Mouse (Mus musculus) CD8-positive naive resting alpha-beta T cell, adult 2 months (primary cell): ENCODE measurements around the gene Gm14214.

Experiments
- DNase-seq, 2 experiments: peaks; one replicate each; pipeline ENCODE4 v3.0.0; 2022; ENCODE audit warnings: low read depth in 2 of 2, low spot score in 2 of 2

The Gm14214 gene

DNA sequence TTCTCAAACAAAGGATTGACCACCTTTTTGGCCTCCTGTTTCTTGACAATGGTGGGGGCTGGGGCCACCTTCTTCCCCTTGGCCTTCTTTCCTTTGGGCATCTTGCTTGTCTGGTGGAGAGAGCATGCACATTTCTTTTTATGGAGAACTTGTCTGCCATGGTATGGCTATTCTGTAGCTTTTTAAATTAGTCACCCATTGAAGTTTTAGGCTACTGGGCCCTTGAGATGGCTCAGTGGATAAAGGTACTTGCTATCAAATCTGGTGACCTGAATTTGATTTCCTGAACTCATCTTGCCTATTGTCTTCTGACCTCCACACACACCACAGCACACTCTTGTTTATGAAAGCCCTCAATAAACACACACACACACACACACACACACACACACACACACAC, at the start of gene Gm14214:
Gene Gm14214 (minus strand): TSS at position 101 of the 400 bp plus-strand sequence.
- no peak for DNase-seq

DNA sequence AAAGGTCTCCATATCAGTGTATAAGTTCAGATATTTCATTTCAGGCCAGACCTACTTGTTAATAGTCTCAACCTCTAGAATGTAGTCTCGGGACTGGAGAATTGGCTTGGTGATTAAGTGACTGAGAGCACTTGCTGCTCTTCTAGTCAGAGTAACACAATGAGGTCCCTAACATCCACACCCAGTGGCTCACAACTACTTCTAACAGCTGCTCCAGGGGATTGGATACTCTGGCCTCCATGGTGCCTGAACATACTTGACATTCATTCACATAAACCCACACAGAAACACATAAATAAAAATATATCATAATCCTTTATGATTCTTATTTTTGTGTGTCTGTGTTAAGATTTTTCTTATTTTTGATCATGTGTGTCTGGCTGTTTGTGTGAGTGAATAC, 48.8 kb upstream of the Gm14214 start:
- no peak for DNase-seq

DNA sequence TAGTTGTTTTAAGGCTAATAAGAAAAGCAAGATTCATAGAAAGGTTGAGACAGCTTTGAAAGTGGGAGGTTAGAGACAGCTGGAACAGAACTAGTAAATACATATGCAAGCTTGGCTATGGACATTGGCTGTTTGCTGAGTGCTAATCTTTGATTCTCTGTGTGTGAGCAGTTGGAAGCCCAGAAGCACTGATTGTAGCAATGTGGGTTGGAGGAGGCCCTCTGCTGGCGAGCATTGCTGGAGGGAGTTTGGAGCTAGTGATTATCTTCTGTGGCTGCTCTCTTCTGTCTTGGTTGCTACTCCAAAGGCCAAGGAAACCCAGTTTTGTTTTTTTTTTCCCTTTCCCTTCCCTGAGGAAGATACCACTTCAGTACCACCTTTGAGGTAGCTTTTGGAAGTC, 48.0 kb upstream of the Gm14214 start:
- peak; percentile 26 to 48 for DNase-seq

DNA sequence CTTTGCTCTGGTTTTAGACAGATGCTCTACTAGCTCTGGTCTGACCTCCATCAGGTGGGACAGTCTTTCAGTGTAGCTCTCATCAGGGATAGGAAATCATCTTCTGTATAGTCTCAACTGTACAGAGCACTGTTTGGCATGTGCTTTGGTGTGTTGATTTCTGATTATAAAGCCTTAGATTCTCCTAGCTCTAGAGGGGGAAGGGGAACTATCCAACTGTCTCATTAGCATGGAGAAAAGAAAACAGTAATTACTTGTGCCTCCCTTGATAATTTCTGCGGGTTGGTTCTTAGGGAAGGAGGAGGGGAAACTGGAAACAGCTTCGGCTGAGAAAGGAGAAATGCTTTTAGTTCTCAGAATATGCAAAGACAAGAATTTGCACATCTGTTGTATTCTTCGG, 47.3 kb upstream of the Gm14214 start:
- DNase-seq: no peak

DNA sequence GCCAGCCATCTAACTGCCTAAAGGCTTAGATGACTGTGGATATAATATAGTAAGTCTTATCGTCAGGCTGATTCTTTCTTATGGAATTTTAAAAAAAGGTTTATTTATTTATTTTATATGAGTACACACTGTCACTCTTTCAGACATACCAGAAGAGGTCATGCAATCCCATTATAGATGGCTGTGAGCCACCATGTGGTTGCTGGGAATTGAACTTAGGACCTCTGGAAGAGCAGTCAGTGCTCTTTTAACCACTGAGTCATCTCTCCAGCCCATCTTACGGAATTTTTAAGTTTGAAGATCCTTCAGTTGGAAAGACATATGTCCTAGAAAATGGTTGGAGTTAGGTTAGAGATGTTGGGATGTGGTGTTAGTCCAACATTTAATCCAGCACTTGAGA, 43.6 kb upstream of the Gm14214 start:
- DNase-seq: no peak

DNA sequence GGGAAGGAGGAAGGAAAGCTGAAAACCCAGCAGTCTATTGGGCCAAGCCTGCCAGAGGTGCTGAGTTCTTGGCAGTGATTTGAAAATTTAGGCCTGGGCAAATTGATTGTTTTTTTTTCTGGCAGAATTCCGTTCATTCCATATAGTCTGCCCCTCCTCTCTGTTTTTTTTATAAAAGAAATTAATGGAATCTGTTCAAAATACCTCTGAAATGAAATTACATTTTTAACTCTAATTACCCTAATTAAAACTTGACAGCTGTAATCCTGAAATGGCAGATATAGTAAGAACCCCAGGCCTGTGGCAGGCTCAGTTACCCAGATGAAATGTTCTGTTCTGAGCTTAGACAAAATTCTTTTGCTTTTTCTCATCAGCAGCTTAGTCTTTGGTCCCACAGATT, 41.0 kb upstream of the Gm14214 start:
- no peak for DNase-seq

DNA sequence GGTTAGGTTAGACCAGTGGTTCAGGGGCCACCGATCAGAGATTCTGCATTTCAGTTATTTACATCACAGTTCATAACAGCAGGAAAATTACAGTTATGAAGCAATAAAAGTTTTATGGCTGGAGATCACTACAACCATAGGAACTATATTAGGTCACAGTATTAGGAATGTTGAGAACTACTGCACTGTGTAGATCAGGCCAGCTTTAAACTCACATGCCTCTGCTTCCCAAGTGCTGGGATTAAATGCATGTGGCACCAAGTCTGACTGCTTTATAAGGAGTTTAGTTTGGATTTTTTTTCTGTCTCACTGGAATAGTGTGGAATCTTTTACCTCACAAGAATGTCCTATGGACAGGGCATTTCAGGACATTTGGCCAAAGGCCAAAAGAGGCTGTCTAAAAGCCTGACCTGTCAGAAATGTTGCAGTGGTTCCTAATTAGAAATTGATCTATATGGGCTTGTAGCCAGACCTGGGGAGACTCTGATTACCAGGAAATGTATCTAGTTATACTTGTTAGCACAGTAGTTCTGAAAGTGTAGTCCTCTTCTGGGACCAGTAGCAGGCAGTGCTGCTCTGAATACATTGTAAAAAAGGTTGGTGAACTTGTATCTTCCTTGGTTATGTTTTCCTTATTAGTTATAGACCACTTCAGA, 39.4 kb upstream of the Gm14214 start:
- DNase-seq: no peak

DNA sequence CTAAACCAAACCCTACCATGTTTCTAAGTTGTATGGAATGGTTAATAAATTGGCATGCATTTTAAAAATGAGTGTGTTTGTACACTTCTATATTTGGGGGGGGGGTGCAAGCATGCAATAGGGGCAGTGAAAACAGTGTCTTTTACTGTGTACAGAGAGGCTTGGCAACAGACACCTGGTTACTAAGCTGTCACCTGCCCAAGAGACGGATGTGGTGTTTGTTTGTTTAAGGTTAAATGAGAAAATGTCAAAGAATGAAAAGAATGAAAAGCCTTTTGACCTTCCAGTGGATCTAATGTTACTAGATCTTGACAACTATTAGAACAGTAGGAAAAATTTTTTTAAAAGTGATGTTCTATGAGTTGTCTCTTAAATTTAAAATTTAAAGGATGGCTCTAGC, 37.9 kb upstream of the Gm14214 start:
- no peak for DNase-seq

DNA sequence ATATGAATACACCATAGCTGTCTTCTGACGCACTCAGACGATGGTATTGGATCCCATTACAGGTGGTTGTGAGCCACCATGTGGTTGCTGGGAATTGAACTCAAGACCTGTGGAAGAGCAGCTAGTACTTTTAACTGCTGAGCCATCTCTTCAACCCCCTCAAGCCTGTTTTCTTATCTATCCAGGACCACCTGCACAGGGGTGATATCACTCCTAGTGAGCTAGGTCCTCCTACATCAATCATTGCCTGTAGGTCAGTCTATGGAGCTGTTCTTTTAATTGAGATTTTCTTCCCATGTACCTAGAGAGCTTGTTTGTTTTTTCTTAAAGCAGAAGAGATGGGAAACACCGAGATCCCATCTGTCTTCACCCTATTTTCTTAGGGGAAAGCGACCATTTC, 34.0 kb upstream of the Gm14214 start:
- DNase-seq: no peak

DNA sequence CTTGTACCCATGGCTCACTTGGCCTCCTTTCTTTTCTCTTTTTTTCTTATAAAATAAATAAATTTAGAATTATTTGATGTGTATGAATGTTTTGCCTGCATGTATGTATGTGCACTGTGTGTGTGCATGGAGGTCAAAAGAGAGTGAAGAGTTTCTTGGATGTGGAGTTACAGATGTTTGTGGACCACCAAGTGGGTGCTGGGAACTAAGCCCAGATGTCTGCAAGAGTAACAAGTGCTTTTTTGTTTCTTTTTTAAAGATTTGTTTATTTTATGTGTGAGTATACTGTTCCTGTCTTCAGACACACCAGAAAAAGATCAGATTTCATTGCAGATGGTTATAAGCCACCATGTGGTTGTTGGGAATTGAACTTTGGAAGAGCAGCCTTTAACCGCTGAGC, 33.5 kb upstream of the Gm14214 start:
- no peak for DNase-seq

DNA sequence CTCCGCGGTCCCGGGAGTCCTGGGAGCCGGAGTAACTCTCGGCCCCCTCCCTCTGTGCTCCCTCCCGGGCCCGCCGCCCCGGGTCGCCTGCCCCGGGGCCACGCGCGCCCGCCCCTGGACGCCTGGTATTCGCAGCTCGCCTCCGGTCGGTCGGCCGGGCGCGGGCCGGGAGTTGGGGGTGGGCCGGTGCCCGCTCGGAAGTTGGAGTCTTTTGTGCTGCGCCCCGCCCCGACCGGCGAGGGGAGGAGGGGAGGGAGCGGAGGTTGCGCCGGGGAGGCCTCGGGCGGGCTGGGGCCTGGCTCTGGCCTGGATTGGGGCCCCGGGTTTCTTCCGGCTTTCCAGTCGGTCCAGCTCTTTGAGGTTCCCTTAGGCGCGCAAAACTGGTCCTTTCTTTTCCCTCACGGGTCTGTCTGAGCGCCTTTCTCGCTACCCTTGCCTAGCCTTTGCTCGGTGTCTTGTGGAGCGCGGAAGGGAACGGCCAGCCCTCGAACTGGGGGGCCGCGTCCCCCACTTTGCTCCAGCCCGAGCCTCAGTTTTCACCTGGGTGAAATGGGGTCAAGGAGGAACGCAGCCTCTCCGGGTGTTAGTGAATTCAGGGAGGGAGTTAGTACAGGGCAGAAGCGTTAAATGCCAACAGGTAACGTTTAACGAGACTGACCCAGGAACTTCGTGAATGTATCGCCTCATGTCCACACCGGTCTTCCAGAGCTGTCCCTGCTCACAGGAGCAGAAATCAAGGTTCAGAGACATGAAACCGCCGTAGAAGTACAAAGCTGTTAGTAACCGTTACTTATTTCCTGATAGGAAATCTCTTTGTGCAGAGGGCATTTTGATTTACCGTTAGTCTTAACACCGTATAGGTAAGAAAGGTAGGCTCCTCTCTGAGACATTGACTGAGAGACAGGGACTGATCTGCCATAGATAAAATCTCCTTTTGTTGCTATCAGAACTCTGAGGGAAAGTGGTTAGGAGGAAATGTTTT, 22.1 kb upstream of the Gm14214 start:
- DNase-seq: peak; percentile 42 to 48

DNA sequence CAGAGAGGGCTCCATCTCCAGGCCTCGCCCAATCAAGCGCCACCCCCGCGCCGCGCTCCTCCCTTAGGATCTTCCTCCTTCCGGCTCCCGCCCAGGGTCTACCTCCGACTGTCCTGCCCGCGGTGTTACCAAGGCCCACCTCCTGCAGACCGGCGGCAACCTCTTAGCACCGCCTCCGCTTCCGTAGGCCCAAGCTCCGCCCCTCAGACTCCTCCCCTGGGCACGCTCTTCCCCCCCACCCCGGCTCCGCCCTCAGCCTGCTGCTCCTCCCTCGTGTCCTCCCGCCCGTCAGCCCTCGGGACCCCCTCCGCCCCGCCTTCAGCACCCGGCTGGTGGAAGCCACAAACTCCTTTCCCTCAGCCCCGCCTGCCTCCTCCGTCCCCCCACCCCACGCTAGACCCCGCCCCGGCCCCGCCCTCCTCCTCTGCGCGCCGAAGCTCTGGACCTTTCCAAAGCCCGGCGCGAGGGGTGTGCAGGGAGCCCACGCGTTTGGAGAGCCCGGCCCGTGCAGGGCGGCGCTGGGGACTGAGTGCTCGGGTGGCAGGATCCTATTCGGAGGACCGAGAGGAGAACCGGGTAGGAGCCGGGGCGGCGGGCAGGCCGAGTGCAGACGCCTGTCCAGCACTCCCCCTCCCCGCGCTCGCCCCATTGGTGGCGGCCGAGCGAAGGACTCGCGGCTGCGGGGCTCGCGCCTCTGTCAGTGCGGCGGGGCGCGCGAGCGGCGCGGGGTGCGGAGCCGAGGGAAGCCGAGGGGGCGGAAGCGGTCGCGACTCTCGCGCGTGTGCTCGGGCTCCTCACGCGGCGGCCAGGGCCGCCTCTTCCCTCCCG, 21.0 kb upstream of the Gm14214 start, which contains the start of the genes Raly and a:
Gene Raly (plus strand): TSS at position 441 of the 828 bp plus-strand sequence.
Gene a (plus strand): TSS at position 747 of the 828 bp plus-strand sequence.
- DNase-seq: peak; percentile 96

DNA sequence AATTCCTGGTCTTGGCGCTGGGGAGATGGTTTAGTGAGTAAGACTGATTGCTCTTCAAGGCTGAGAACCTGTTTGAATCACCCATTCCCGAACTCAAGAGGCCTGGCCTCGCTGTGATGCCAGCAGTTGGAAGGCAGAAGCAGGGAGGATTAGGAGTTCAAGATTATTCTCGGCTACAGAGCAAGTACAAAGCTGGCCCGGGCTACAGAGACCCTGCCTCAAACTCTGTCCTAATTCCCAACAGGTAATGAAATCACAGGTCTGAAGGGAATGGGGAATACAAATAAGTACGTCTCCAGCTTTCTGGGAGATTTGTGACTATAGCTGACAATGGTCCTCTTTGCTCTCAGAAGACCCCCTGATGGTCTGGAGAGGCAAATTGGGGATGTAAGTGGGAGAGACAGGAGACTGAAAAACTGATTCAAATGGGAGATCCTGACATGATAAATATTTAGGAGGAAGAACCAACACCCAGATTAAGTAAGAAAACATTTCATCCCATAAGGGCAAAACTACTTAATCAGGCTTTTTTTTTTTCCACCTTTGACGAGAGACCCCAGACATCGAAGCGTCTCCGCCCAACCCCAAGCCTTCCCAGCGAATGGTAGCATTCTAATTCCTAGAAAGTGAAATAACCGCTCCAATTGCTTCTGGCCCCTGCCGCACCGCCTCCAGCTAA, 20.3 kb upstream of the Gm14214 start:
- no peak for DNase-seq

DNA sequence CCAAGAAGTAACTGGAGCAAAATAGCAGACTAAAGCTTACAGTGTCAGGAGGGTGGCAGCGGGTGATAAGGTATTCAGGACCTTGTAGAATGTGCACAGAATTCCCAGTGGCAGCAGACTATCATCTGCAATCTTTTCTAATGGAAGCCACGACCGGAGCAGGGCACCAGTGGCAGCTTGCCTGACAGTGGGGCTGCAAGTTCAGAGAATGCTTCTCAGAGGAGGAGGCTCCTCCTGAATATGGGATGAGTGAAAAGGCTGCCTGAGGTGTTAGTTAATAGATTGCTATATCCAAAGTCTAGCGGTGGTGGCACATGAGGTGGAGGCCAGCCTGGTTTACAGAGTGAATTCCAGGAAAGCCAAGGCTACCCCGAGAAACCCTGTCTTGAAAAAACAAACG, 19.6 kb upstream of the Gm14214 start:
- no peak for DNase-seq

DNA sequence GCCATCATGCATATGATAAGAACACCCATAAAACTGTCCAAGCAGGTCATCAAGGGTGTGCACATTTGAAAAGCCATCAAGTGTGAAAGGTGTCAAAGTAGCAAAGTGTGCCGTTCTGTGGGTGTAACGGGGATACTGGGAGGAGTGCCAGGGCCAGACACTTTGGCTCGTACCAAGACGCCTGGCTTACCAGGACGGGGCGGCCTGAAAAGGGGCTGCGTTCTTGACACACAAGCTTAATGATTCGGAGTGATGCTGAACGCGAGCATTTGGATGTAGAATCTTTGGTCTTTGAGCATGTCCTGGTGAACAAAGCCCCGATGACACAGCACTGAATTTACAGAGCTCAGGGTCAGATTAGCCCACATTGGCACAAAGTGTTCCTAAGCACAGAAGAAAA, 16.9 kb upstream of the Gm14214 start:
- no peak for DNase-seq

DNA sequence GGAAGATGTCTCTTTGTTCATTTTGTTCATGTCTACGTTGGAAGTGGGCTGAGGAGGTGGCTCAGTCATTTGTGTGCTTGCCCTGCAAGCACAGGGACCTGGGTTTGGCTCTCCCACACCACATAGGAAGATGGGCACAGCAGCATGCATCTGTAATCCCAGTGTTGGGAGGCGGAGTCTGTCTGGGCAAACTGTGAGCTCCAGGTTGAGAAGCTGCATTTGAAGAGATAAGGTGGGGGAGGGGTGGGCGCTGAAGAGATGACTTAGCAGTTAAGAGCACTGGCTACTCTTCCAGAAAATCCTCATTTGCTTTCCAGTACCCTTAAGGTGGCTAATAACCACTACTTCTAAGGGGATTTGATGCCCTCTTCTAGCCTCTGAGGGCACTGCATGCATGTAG, 16.4 kb upstream of the Gm14214 start:
- DNase-seq: no peak

DNA sequence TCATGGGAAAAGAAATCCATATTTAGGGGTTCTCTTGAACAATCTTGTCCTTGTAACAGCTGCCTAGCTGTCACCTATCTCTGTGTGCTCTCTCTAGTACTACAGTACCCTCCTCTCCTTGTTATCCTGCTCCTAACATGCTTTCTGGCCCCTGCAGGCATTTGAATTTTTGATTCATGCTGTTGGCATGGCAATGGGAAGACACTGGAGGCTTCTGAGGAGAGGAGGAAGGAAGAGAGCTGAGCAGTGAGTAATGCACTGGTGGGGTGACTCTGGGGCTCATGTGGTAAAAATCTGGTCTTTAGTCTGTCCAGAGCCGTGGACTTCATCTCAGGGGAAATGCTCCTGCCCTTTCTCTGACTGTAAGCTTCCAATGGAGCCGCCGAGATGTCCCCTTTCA, 15.5 kb upstream of the Gm14214 start:
- no peak for DNase-seq

DNA sequence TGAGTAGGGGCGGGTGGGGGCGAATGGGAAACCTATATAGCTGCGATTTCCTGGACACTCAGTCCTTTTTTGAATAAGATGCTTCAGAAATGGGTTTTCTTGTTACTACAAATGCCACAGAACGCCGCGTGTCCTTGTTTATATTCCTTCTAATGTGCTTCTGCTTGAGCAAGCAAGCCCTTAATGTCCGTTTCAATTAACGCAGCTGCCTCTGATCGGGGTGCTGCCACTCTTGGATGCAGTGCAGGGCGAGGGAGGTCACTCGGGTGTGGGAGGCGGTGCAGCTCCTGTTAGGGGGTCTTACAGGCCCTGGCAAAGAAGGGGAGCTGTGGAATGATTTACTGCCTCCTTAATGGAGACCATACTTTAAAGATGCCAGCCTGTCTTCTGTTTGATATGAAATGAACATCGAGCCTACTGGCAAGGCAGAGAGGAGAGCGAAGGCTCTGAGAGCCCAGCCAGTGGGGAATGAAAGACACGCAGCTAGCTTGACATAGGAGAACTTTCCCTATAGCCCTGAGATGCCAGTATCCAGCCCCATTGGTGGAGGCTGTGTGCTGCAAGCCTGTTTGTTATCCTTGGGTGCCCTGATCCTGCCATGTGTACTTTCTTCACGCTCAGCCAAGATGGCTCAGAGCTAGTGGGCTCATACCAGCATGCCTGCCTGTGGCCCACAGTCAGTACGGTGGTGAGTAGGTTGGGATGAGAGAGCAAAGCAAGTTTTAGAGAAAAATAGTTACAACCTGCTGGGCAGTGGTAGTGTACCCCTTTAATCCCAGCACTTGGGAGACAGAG, 13.2 kb upstream of the Gm14214 start:
- DNase-seq: no peak

DNA sequence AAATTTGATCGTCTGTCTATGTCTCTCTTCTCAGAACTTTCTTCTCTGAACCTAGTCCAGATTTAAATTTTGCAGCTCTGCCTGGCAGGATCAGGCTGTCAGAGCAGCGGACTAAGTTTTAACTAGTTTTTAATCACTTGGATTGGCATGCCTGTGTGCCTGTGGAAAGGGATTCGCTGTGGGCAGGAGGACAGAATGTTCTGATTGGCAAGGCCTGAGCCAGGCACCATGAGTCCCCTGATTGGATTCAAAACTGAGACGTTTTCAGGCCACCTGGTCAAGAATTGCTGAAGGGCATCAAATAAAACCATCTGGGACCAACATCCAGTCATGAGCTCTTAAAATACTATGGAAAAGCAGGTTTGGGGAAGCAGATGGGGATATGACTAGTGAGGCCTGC, 12.5 kb upstream of the Gm14214 start:
- no peak for DNase-seq

DNA sequence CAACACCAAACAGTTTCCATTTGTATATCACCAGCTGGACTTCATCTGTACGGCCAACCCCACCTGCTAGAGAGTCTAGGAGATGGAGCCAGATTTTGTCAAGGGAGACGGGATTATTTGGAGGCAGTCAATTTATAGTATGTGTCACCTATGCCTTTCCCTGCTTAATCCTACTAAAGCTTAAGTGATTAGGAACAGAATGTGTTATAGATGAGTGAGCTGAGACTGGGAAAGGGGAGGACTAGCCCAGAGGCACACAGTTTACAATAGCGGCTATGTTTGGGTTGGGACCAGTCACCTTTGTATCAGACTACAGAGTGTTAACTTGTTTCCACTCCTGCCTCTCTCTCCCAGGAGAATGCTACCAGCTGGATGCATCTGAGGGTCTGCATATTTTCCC, 9.8 kb upstream of the Gm14214 start:
- no peak for DNase-seq
